Mouse (Mus musculus) liver, embryonic 16.5 days (tissue): ENCODE measurements around the gene Asb5. TPM values are rescaled to one million over a fixed set of nuclear protein-coding genes. Genes with fewer than 3 reads are reported as not detected.
A peak's percentile ranks its signal among the peaks of the same experiment; 100 is the strongest.
"Not testable (repeated sequence)": the region's sequence is repeated elsewhere in the genome, so short reads cannot be mapped to it uniquely, and the experiment has no call there.

ENCODE experiments used
- ATAC-seq: fragments of 200-750 bp; cut with Nextera tagmentation; 2 replicates; pipeline ENCODE4 v1.8.0; 2017; ENCODE audit warnings: low read depth, mild to moderate bottlenecking, moderate number of reproducible peaks, moderate library complexity
- H3K27ac ChIP-seq: fragments of 300-500 bp; sonication (generic); 2 replicates; pipeline ENCODE4 v1.5.1; 2014; ENCODE audit warnings: mild to moderate bottlenecking, low read length
- H3K27me3 ChIP-seq: fragments of 300-500 bp; sonication (generic); 2 replicates; pipeline ENCODE4 v1.6.1; 2014; ENCODE audit warnings: low read depth, low read length, mixed read lengths; ENCODE audit not compliant: control insufficient read depth, insufficient read depth
- H3K36me3 ChIP-seq: fragments of 300-500 bp; sonication (generic); 2 replicates; pipeline ENCODE4 v1.6.1; 2014; ENCODE audit warnings: mild to moderate bottlenecking; ENCODE audit not compliant: control insufficient read depth, insufficient read depth
- H3K4me1 ChIP-seq: fragments of 300-500 bp; sonication (generic); 2 replicates; pipeline ENCODE4 v1.6.1; 2014; ENCODE audit warnings: low read depth, low read length, mixed read lengths; ENCODE audit not compliant: control insufficient read depth
- H3K4me2 ChIP-seq: fragments of 300-500 bp; sonication (generic); 2 replicates; pipeline ENCODE4 v1.6.1; 2014; ENCODE audit warnings: low read depth, low read length, mixed read lengths
- H3K4me3 ChIP-seq: fragments of 300-500 bp; sonication (generic); 2 replicates; pipeline ENCODE4 v1.5.1; 2014; ENCODE audit warnings: low read depth, mild to moderate bottlenecking, low read length
- H3K9ac ChIP-seq: fragments of 300-500 bp; sonication (generic); 2 replicates; pipeline ENCODE4 v1.6.1; 2014; ENCODE audit warnings: low read depth, low read length
- H3K9me3 ChIP-seq: fragments of 300-500 bp; sonication (generic); replicated peaks from 2 replicates; pipeline ENCODE4 v1.6.1; 2016; ENCODE audit warnings: low read length; ENCODE audit not compliant: control insufficient read depth
- WGBS: fragments of 180-500 bp; shearing (Covaris S2); extraction: QIAGEN DNeasy Blood & Tissue Kit; methylation state at CpG from one replicate; pipeline ENCODE4 v1.1.7; 2014; ENCODE audit not compliant: insufficient replicate concordance; 5-methylcytosine and 5-hydroxymethylcytosine counted together
- polyA plus RNA-seq: library from polyadenylated mRNA; unstranded; fragments of >200 nt; fragmentation: Nextera tagmentation; extraction: Ambion mirVana; gene quantifications from 2 replicates; pipeline ENCODE4 v1.2.1, GENCODE M21; 2015

Asb5 gene
- polyA plus RNA-seq, 1 experiment from 2014 or later: 1.1 TPM

DNA sequence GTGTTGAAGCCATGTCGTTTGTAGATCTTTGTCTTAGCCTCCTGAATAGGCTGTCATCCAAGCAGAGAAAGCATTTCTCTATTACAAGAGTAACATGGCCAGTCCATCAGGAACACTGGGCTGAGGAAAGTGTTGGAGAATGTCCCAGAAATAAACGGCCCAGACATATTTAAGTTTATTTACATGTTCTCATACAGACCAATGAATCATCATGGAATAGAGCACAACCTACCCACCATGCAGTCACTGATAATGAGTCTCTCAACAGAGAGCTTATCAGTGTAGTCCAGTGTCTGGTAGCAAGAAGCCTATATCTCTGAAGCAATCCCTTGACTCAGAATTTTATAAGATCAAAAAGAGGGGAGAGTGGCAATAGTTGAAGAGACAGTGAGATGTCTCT, 24.3 kb upstream of the Asb5 start:
- WGBS: 31% methylated on average over 2 of the region's 2 CpGs
- Histone ChIP-seq H3K4me2 (no peak overlapping the region), H3K9me3 (no peaks in the 10 kb centered on the region), H3K4me1 (peaks cover 6% of the 10 kb centered on the region), H3K4me3 (no peak overlapping the region), H3K36me3 (no peaks in the 10 kb centered on the region), H3K27me3 (no peaks in the 10 kb centered on the region), H3K27ac (no peak overlapping the region), H3K9ac (no peak overlapping the region)
- no peak for ATAC-seq

DNA sequence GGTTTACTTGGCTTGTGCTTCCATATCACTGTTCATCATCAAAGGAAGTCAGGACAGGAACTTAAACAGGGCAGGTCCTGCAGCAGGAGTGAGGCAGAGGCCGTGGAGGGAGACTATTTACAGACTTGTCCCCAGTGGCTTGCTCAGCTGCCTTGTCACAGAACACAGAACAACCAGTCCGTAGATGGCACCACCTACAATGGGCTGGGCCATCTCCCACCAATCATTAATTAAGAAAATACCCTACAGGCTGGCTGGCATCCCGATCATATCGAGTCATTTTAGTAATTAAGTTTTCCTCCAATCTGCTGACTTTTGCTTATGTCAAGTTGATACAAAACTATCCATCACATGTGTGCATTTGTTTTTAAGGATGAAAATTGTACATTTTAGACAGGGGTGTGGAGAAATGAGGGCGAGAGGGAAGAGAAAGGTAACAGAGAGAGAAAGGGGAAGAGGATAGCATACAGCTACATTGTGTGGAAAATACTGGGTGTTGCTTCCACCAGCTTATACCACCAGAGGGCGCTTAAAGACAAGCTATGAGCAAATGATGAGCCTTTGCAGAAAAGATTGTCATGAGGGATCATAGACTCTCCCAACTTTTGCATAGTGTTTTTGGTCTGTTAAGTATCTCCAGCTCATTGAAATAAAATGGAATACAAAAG, 21.8 kb upstream of the Asb5 start:
- peaks cover 11% of the 10 kb centered on the region for H3K4me1 ChIP-seq
- no peaks in the 10 kb centered on the region for H3K27me3 ChIP-seq
- H3K9me3 ChIP-seq: no peaks in the 10 kb centered on the region
- ATAC-seq: 0 out of 2 replicates have a peak, but pooled peaks have one; percentile 31
- WGBS: 20% methylated on average over 6 of the region's 6 CpGs
- H3K4me2 ChIP-seq: no peak overlapping the region
- H3K27ac ChIP-seq: no peak overlapping the region
- no peaks in the 10 kb centered on the region for H3K36me3 ChIP-seq
- no peak overlapping the region for H3K4me3 ChIP-seq
- H3K9ac ChIP-seq: no peak overlapping the region

DNA sequence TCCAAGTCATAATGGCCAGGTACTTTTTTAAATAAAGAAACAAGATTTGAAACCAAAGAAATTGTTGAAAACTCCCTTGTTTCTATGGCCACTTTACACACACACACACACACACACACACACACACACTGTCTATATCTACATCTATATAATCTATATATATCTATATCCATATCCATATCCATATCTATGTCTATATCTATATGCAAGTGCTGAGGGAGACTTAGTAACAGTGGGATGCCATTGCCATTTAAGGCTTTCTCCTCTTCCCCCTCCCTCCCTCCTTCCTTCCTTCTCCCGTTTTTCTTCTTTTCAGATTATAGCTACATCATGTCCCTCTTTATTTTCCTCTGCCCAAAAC, 21.3 kb upstream of the Asb5 start:
- H3K36me3 ChIP-seq: no peaks in the 10 kb centered on the region
- no peak overlapping the region for H3K27ac ChIP-seq
- H3K9ac ChIP-seq: no peak overlapping the region
- no peak overlapping the region for H3K4me3 ChIP-seq
- H3K4me1 ChIP-seq: peaks cover 11% of the 10 kb centered on the region
- no peaks in the 10 kb centered on the region for H3K9me3 ChIP-seq
- H3K4me2 ChIP-seq: no peak overlapping the region
- no peaks in the 10 kb centered on the region for H3K27me3 ChIP-seq
- WGBS: 11% methylated on average over 1 of the region's 1 CpGs
- ATAC-seq: no peak

DNA sequence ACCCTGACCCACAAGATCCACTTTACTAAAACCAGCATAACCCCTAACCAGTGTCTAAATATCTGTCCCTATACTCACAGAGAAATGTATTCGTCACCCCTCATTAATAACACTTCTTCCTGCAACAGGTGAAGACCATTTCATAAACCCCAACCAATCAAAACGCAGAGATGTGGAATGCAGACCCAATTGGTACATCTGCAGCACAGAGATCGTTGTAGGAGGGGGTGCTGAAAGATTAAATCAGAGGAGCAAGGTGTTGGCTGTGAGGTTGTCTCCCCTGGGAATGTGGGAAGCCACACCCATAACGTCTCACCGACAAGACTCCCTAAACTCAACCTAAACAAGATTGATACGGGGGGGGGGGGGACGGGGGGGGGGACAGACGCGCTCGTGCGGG, 20.6 kb upstream of the Asb5 start:
- Histone ChIP-seq H3K4me1 (peaks cover 11% of the 10 kb centered on the region), H3K27ac (no peak overlapping the region), H3K4me2 (peak overlapping the region; percentile 58), H3K9ac (no peak overlapping the region), H3K27me3 (no peaks in the 10 kb centered on the region), H3K4me3 (peak overlapping the region; percentile 26), H3K36me3 (no peaks in the 10 kb centered on the region), H3K9me3 (no peaks in the 10 kb centered on the region)
- no peak; the same call in 1 of the 2 replicates for ATAC-seq
- whole genome bisulfite sequencing: 1% methylated on average over 10 of the region's 11 CpGs

DNA sequence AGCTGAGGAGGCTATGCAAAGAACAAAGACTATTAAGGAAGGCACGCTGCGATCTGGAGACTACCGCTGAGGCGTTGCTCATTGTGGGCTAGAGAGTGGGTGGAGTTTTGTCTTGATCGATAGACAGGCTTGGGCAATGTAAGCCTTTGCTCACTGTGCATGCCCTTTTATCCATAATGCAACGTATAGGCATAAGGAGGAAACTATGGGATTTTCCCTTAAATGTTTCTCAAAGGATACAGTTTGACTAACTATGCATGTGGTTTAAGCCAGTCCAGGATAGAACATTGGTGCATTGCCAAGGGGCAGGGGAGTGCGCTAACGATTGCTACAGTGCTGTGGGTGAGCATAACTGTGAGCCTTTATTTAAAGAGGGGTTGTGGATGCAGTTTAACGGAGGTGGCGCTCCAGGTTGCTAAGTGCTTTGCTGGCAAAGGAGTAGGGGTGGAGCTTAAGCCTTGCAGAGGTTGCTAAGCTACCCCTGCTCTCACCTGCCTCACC, 20.1 kb upstream of the Asb5 start:
- H3K9me3 ChIP-seq: no peaks in the 10 kb centered on the region
- no peaks in the 10 kb centered on the region for H3K27me3 ChIP-seq
- H3K36me3 ChIP-seq: no peaks in the 10 kb centered on the region
- peak overlapping the region; percentile 58 for H3K4me2 ChIP-seq
- no peak overlapping the region for H3K27ac ChIP-seq
- WGBS: 8% methylated on average over 10 of the region's 10 CpGs
- H3K4me1 ChIP-seq: peaks cover 11% of the 10 kb centered on the region
- peak overlapping the region; percentile 30 for H3K4me3 ChIP-seq
- H3K9ac ChIP-seq: no peak overlapping the region
- ATAC-seq: peak; percentile 60

DNA sequence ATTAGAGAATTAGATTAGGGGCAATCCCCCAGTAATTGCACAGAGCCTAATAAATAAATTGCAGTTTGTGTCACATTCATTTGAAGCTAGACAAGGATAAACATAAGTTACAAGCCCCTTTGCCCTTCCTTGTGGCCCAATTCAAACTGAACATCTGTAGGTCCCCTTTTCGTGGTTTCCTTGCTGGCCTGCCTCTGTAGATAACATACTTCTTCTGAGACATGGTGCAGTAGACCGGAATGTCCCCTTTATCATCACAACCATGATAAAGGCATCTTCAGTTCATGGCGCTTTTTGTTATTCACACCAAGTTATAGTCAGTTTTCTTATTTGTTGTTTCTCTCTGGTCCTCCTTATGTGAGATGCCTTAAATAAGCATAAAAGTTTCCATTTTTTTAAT, 17.6 kb upstream of the Asb5 start:
- Histone ChIP-seq H3K4me2 (no peak overlapping the region; the same call in 1 of the 2 replicates), H3K9me3 (no peaks in the 10 kb centered on the region), H3K9ac (no peak overlapping the region), H3K27me3 (no peaks in the 10 kb centered on the region), H3K27ac (no peak overlapping the region), H3K4me1 (peaks cover 8% of the 10 kb centered on the region), H3K4me3 (no peak overlapping the region), H3K36me3 (no peaks in the 10 kb centered on the region)
- WGBS: 15% methylated on average over 3 of the region's 3 CpGs
- ATAC-seq: peak; percentile 67

DNA sequence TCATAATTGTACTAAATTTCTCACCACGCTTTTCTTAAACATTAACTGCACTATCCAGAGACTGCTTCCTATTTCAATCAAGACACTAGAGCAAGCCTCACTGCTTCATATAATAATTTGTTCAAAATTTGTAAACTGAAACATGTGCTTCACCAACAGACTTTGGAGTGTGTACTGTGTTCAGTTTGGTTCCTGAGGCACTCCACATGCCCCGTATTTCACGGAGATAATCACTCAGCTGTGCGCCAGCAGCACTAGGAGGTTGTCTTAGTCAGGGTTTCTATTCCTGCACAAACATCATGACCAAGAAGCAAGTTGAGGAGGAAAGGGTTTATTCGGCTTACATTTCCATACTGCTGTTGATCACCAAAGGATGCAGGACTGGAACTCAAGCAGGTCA, 17.2 kb upstream of the Asb5 start:
- 33% methylated on average over 5 of the region's 5 CpGs for WGBS
- not testable (repeated sequence) for H3K36me3 ChIP-seq, ATAC-seq, H3K4me1 ChIP-seq, H3K9ac ChIP-seq, H3K9me3 ChIP-seq, H3K4me3 ChIP-seq, H3K27ac ChIP-seq, H3K4me2 ChIP-seq, H3K27me3 ChIP-seq

DNA sequence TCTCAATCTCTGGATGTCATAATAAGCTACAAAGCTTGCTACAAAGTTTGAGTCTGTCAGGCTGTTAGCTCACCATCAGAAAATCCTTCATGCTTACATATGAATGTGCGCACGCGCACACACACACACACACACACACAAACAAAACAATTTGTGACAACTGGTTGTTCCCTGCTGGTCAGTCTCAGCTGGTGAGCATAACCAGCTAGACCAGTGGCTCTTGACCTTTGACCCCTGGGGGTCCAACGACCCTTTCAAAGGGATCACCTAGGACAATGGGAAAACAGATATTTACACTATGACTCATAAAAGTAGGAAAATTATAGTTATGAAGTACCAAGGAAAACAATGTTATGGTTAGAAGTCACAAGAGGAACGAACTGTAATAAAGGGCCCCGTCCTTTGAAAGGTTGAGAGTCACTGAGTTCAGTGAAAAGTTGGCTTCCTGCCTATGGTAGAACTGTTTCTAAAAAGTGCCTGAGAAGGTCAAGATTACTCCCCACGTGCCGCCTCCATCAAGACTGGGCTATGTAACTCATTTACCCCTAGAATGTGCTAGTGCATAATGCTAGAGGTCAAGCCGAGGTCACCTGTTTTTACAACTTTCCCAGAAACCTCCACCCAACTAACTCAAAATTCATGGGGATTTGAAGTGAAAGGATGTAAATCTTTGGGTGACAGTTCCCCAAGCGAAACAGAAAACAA, 10.5 kb upstream of the Asb5 start:
- H3K36me3 ChIP-seq: peaks cover 3% of the 10 kb centered on the region
- H3K27me3 ChIP-seq: no peaks in the 10 kb centered on the region
- ATAC-seq: no peak
- no peaks in the 10 kb centered on the region for H3K9me3 ChIP-seq
- no peak overlapping the region for H3K4me3 ChIP-seq
- H3K4me2 ChIP-seq: no peak overlapping the region
- 71% methylated on average over 10 of the region's 10 CpGs for WGBS
- peaks cover 2% of the 10 kb centered on the region for H3K4me1 ChIP-seq
- no peak overlapping the region for H3K9ac ChIP-seq
- no peak overlapping the region for H3K27ac ChIP-seq

DNA sequence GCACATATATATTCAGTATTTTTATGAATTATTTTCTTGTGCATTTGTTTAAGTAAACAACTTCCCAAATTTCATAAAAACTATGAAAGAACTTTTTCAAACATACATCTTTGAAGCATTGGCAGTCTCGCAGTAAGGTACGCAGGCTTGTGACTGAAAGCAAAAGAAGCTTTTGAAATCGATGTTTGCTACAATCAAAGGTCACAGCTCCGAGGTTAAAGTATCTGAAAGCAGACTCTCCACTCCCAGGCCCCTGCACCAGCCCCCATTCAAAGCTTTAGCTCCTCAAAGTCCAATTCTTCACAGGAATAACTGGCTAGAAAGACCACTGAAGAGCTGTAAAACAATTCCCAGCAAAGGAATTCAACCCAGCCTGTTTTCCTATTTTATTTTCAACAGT, 8.9 kb upstream of the Asb5 start:
- no peaks in the 10 kb centered on the region for H3K9me3 ChIP-seq
- H3K9ac ChIP-seq: no peak overlapping the region
- ATAC-seq: peak; percentile 53
- no peak overlapping the region for H3K4me3 ChIP-seq
- no peaks in the 10 kb centered on the region for H3K27me3 ChIP-seq
- 66% methylated on average over 4 of the region's 4 CpGs for WGBS
- 0 out of 2 replicates have a peak overlapping the region, but pooled peaks have one; percentile 7 for H3K27ac ChIP-seq
- peaks cover 3% of the 10 kb centered on the region for H3K4me1 ChIP-seq
- no peak overlapping the region for H3K4me2 ChIP-seq
- H3K36me3 ChIP-seq: peaks cover 6% of the 10 kb centered on the region
